Mouse (Mus musculus) lung, adult 2 months (tissue): ENCODE measurements around the gene 1810010D01Rik.

Experiments
- CTCF ChIP-seq: fragments of 200-500 bp; IDR thresholded peaks from 2 replicates; pipeline ENCODE4 v1.5.1; 2011; ENCODE audit warnings: mild to moderate bottlenecking, low read length, control low read depth; ENCODE audit not compliant: insufficient read depth
- POLR2A ChIP-seq: fragments of 200-500 bp; IDR thresholded peaks from 2 replicates; pipeline ENCODE4 v1.6.1; 2011; ENCODE audit warnings: low read depth, mild to moderate bottlenecking, control low read depth, low read length, borderline replicate concordance; ENCODE audit errors: extremely low read depth

- peak; percentile 100 for TF ChIP-seq CTCF
- no peak for TF ChIP-seq POLR2A
Measured at GRCm38 (mm10) chr7:145242851-145243712, 35.2 kb upstream of the 1810010D01Rik start.
